Mouse (Mus musculus) neural tube, embryonic 11.5 days (tissue): ENCODE results near the gene Hexim1. TPM values are rescaled to one million over a fixed set of nuclear protein-coding genes. Genes with fewer than 3 reads are reported as not detected.

Experiments
- ATAC-seq: fragments of 200-750 bp; cut with Nextera tagmentation; 2 replicates; pipeline ENCODE4 v1.8.0; 2017; ENCODE audit warnings: moderate number of reproducible peaks, mild to moderate bottlenecking, moderate TSS enrichment, moderate library complexity; ENCODE audit not compliant: insufficient read depth, low FRiP score, low TSS enrichment
- DNase-seq: peaks from one replicate; pipeline ENCODE4 v3.0.0-alpha.2; 2015; ENCODE audit warnings: low spot score
- H3K27ac ChIP-seq: fragments of 300-500 bp; sonication (generic); 2 replicates; pipeline ENCODE4 v1.5.1; 2014; ENCODE audit warnings: low read depth, mild to moderate bottlenecking, low read length
- H3K27me3 ChIP-seq: fragments of 300-500 bp; sonication (generic); 2 replicates; pipeline ENCODE4 v1.6.1; 2014; ENCODE audit warnings: mild to moderate bottlenecking, low read length, mixed read lengths; ENCODE audit not compliant: control insufficient read depth, insufficient read depth
- H3K36me3 ChIP-seq: fragments of 300-500 bp; sonication (generic); 2 replicates; pipeline ENCODE4 v1.6.1; 2014; ENCODE audit warnings: mild to moderate bottlenecking, low read length, moderate library complexity, mixed read lengths; ENCODE audit not compliant: control insufficient read depth, insufficient read depth
- H3K4me1 ChIP-seq: fragments of 300-500 bp; sonication (generic); 2 replicates; pipeline ENCODE4 v1.6.1; 2014; ENCODE audit warnings: low read length, mixed read lengths; ENCODE audit not compliant: control insufficient read depth, insufficient read depth
- H3K4me2 ChIP-seq: fragments of 300-500 bp; sonication (generic); 2 replicates; pipeline ENCODE4 v1.6.1; 2014; ENCODE audit warnings: low read depth, mild to moderate bottlenecking, moderate library complexity
- H3K4me3 ChIP-seq: fragments of 300-500 bp; sonication (generic); 2 replicates; pipeline ENCODE4 v1.5.1; 2014; ENCODE audit warnings: low read depth, low read length
- H3K9ac ChIP-seq: fragments of 300-500 bp; sonication (generic); 2 replicates; pipeline ENCODE4 v1.6.1; 2014; ENCODE audit warnings: mild to moderate bottlenecking, low read length
- H3K9me3 ChIP-seq: fragments of 300-500 bp; sonication (generic); 2 replicates; pipeline ENCODE4 v1.6.1; 2016; ENCODE audit warnings: low read length; ENCODE audit not compliant: control insufficient read depth
- WGBS: fragments of 180-500 bp; shearing (Covaris S2); extraction: QIAGEN DNeasy Blood & Tissue Kit; methylation state at CpG from one replicate; pipeline ENCODE4 v1.1.7; 2014; 5-methylcytosine and 5-hydroxymethylcytosine counted together
- polyA plus RNA-seq: library from polyadenylated mRNA; unstranded; fragments of >200 nt; fragmentation: Nextera tagmentation; extraction: Ambion mirVana; gene quantifications from 2 replicates; pipeline ENCODE4 v1.2.1, GENCODE M21; 2014

Gene Hexim1
- polyA plus RNA-seq, 1 experiment from 2014 or later: 3.6 TPM

DNA sequence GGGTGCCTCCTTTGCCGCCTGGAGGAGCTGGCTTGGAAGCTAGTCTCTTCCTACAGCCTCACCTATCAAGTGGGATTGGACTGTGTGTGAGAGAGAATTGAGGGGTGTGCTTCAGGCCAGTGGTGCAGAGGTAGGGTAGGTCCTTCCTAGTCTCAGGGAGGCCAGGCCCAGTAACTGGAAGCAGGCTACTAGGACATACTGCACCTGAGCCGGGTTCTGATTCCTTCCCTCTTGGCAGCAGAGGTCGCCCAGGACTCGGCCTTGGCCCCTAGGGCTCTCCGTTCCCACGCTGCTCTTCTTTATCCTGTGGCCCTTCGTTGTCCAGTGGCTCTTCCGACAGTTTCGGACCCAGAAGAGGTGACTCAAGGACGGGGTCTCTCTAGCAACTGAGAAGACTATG lies 4.7 kb upstream of the Hexim1 start:
- H3K4me3 ChIP-seq: no peak overlapping the region
- 14% methylated on average over 10 of the region's 10 CpGs for WGBS
- no peaks in the 10 kb centered on the region for H3K36me3 ChIP-seq
- no peak overlapping the region for H3K27ac ChIP-seq
- ATAC-seq (no peak), DNase-seq (no peak)
- peaks cover 26% of the 10 kb centered on the region for H3K27me3 ChIP-seq
- no peak overlapping the region for H3K9ac ChIP-seq
- peak overlapping the region; percentile 49 for H3K4me2 ChIP-seq
- H3K9me3 ChIP-seq: no peaks in the 10 kb centered on the region
- peaks cover 3% of the 10 kb centered on the region; the same call in 1 of the 2 replicates for H3K4me1 ChIP-seq

DNA sequence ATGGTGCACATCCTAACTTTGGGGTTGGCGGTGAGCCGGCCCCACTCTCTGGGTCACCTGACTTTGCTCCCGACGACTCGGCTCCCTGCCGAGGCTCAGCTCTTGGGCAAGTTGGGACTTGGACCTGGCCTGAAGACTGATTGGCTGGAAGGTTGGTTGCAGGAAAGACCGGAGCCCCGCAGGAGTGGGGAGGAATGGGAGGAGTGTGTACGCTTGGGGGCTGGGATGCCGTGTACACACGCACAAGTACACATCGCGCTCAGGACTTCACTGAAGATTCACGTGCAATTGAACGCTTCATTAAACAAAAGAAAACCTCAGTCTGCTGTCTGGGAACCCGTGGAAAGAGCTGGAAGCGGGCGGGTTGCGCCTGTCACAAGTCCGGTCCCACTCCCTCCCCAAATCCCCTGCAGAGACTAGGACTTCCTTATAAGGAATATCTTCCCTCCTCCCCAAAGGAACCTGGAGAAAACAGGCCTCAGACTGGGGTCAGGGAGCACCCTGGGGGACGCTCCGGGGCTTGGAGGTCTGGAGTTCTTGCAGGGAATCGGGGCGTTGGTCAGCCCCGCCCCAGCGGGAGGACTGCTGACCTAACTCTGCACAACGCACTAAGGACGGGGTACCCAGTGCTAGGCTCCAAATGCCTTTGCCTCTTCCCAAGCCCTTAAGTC lies 4.0 kb upstream of the Hexim1 start:
- Histone ChIP-seq H3K36me3 (no peaks in the 10 kb centered on the region), H3K4me2 (peak overlapping the region; percentile 49), H3K4me3 (peak overlapping the region; percentile 24), H3K9me3 (no peaks in the 10 kb centered on the region), H3K27me3 (peaks cover 26% of the 10 kb centered on the region), H3K9ac (peak overlapping the region; percentile 32), H3K27ac (no peak overlapping the region), H3K4me1 (peaks cover 3% of the 10 kb centered on the region; the same call in 1 of the 2 replicates)
- ATAC-seq: no peak
- under 1% methylated on average over 28 of the region's 28 CpGs for WGBS
- DNase-seq: peak; percentile 47

DNA sequence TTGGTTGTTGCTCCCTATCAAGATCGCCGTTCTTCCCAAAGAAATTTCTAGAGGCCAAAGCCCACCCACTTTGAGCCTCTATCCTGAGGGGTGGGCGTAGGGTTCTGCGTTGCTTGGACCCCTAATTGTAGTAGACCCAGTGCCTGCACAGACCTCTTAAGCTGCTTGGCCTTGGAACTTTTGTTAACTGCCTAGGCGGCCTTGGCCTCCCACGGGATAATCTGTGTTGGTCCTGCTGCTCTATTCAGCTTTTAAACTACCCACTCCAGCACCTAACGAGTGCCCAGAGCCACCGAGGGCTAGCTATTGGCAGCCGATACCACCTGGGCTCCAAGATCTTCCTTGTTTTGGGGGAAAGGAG lies 3.5 kb upstream of the Hexim1 start:
- 7% methylated on average over 9 of the region's 9 CpGs for WGBS
- no peaks in the 10 kb centered on the region for H3K36me3 ChIP-seq
- H3K27ac ChIP-seq: no peak overlapping the region
- peak overlapping the region; percentile 32 for H3K9ac ChIP-seq
- ATAC-seq (no peak), DNase-seq (peak; percentile 12)
- peaks cover 26% of the 10 kb centered on the region for H3K27me3 ChIP-seq
- H3K4me2 ChIP-seq: peak overlapping the region; percentile 49
- peak overlapping the region; percentile 24 for H3K4me3 ChIP-seq
- H3K9me3 ChIP-seq: no peaks in the 10 kb centered on the region
- H3K4me1 ChIP-seq: peaks cover 3% of the 10 kb centered on the region; the same call in 1 of the 2 replicates

DNA sequence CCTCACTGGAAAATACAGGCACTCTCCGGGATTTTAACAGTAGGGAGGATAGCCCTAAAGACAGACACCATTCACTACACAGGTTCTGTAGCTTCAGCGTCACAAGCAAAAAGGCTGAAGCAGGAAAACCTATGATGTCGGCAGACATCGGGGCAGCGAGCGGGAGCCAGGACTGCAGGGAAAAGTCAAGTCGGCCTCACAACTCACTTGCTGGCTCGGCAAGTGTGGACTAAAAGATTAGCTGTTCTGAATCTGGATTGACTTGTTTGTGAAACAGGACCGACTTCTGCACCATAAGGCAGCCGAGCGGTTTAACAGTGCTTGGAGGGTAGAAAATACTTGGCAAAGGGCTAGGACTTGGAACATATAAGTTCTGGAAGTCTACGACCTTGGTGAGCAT lies 3.0 kb upstream of the Hexim1 start:
- peaks cover 7% of the 10 kb centered on the region; the same call in 1 of the 2 replicates for H3K4me1 ChIP-seq
- H3K9ac ChIP-seq: no peak overlapping the region
- no peak overlapping the region for H3K27ac ChIP-seq
- no peaks in the 10 kb centered on the region for H3K9me3 ChIP-seq
- no peak overlapping the region for H3K4me2 ChIP-seq
- DNase-seq (no peak), ATAC-seq (no peak)
- no peaks in the 10 kb centered on the region for H3K36me3 ChIP-seq
- H3K27me3 ChIP-seq: peaks cover 26% of the 10 kb centered on the region
- WGBS: 36% methylated on average over 12 of the region's 12 CpGs
- H3K4me3 ChIP-seq: no peak overlapping the region

DNA sequence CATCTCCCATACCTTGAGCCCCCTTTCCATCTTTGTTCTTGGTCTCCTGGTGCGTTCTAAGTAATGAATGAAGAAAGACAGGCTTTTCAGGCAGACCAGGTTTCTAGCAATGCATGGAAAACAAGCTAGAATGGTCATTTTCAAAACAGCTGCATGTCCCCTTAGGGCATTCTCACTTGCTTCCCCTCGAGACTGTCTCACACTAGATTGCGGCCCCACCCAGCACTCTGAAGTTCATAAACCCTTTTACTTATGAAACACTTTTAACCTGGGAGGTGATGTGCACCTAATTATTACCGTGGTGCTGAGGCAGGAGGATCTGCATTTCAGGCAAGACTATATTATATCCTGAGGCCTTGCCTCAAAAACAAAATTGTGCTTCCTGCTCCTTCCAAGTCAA lies 2.3 kb upstream of the Hexim1 start:
- WGBS: 78% methylated on average over 4 of the region's 4 CpGs
- no peak overlapping the region for H3K9ac ChIP-seq
- no peaks in the 10 kb centered on the region for H3K9me3 ChIP-seq
- H3K27ac ChIP-seq: no peak overlapping the region
- H3K4me2 ChIP-seq: no peak overlapping the region
- no peaks in the 10 kb centered on the region for H3K36me3 ChIP-seq
- DNase-seq (no peak), ATAC-seq (no peak)
- H3K4me1 ChIP-seq: peaks cover 12% of the 10 kb centered on the region
- H3K4me3 ChIP-seq: no peak overlapping the region
- peaks cover 26% of the 10 kb centered on the region for H3K27me3 ChIP-seq

DNA sequence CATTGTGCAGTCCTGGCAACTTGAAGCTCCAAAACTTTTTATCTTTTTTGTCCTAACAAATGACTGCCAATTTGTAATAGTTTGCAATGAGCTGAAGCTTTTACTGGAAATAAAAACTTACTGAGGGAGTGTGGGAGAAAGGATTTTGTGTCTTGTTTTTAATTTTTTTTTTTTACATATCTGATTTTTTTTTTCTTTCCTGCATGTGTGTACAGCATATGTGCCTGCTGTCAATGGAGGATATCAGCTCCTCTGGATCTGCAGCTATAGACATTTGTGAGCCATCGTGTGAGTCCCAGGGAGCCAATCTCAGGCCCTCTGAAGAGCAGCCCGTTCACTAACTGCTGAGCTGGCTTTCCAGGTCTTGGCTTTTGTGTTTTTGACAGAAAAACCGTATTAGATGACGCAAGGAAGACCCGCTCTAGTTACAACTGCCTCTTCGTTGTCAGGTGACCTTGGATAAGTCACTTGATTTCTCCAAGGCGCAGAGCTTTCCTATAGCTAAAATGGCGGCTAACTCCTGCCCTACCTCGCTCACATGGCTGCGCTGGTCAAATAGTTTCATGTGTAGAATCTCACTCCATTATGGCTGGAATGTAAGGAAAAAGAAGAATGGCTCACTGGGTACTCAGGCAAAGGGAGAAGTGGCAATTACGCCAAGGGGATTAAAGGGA lies 1.6 kb upstream of the Hexim1 start:
- no peak overlapping the region for H3K27ac ChIP-seq
- no peaks in the 10 kb centered on the region for H3K9me3 ChIP-seq
- H3K4me2 ChIP-seq: peak overlapping the region; percentile 48
- H3K27me3 ChIP-seq: peaks cover 26% of the 10 kb centered on the region
- 85% methylated on average over 11 of the region's 11 CpGs for WGBS
- no peaks in the 10 kb centered on the region for H3K36me3 ChIP-seq
- H3K9ac ChIP-seq: peak overlapping the region; percentile 56; the same call in 1 of the 2 replicates
- peaks cover 12% of the 10 kb centered on the region for H3K4me1 ChIP-seq
- H3K4me3 ChIP-seq: peak overlapping the region; percentile 42
- ATAC-seq (no peak), DNase-seq (no peak)

DNA sequence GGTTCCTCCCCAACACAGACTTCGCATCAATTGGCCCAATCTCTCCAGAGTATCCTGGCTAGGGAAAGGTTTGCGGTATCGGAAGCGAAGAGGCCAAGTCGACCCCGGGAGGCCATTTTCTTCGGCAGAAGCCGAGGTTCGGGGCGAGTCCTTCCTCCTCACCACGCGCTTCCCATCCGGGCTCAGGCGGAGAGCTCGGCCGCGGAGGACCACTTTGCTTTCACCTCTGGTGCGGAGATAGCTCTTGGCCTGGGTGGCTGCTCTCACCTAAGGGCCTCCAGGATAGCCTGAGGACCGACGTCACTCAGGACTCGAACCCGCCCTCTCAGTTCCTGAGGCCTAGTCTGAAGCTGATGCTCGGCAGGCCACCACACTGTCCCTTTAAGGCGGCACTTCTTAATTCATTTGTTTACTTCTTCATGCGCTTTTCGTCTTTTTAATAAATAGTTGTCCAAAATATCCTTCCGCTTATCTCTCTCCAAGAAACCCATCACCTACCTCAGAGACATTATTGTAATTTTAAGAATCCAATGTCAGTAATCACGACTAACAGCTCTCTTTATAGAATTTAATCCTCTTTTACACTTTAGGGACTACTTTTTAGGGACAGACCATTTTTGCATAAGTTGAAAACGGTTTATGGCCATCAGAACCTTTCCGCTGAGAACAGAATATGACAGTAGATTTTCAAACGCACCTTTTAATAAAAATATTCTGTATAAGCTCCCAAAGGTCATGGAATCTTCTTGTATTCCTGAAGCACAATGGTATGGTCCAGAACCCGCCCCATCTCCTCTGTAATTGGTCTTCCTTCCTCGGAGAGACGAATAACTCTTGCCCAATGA lies 646 bp upstream of the Hexim1 start:
- Histone ChIP-seq H3K27me3 (peaks cover 26% of the 10 kb centered on the region), H3K36me3 (no peaks in the 10 kb centered on the region), H3K4me1 (peaks cover 12% of the 10 kb centered on the region), H3K9ac (peak overlapping the region; percentile 56), H3K27ac (no peak overlapping the region), H3K4me2 (peak overlapping the region; percentile 48), H3K4me3 (peak overlapping the region; percentile 42), H3K9me3 (no peaks in the 10 kb centered on the region)
- DNase-seq (peak; percentile 84), ATAC-seq (peak; percentile 64)
- WGBS: 1% methylated on average over 34 of the region's 34 CpGs

DNA sequence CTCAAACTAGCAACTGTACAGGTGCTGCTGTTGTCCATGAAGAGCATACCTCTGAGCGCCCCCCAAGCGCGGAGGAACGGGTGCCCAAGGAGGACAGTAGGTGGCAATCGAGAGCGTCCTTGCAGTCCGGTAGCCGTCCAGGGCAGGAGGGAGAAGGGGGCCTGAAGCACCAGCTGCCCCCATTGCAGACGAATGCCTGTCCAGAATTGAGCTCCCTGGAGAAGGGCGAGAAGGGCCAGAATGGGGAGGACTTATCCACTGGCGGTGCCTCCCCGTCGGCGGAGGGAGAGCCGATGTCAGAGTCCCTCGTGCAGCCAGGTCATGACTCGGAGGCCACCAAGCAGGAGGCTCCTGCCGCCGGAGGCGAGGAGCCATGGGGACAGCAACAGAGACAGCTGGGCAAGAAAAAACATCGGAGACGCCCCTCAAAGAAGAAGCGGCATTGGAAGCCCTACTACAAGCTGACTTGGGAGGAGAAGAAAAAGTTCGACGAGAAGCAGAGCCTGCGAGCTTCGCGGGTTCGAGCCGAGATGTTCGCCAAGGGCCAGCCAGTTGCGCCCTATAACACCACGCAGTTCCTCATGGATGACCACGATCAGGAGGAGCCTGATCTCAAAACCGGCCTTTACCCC lies 1.0 kb downstream of the Hexim1 start:
- ATAC-seq (0 out of 2 replicates have a peak, but pooled peaks have one; percentile 21), DNase-seq (peak; percentile 75)
- Histone ChIP-seq H3K4me2 (peak overlapping the region; percentile 94), H3K4me3 (peak overlapping the region; percentile 42), H3K4me1 (peaks cover 12% of the 10 kb centered on the region), H3K36me3 (no peaks in the 10 kb centered on the region), H3K27ac (no peak overlapping the region), H3K27me3 (peaks cover 13% of the 10 kb centered on the region), H3K9ac (peak overlapping the region; percentile 65), H3K9me3 (no peaks in the 10 kb centered on the region)
- WGBS: under 1% methylated on average over 35 of the region's 35 CpGs
